Mouse (Mus musculus): ENCODE data around the gene Rhod. TPM values are rescaled to one million over a fixed set of nuclear protein-coding genes. Genes with fewer than 3 reads are reported as not detected.

Rhod gene
- 28.5 and 31.8 TPM in 2 replicates for polyA plus RNA-seq (2012; rRNA removed)

DNA sequence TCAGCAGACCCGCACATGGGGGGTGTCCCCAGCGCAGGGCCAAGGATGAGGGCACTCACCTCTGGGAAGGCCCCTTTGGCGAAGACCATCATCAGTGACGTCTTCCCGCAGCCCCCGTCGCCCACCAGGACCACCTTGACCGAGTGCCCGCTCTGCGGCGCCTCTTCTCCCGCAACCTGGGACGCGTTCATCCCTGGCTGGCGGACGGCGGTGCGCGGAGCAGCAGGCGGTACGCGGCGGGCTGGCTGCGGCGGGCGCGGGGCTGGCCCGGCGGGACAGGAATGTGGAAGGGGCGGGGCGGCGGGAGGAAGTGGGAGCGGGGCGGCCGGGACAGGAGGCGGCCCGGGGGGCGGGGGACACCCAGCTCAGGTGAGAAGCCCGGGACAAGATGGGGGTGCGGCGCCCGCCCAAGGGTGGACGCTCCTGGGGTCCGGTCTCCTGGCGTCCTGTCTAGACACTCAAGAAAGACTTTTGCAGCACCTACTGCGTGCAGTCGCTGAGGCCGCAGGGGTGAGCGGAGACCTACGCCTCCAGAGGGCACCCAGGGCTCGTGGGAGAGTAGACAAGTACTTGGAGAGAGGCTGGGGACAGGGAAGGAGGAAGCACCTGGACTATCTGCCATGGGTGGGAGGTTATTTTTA, at the start of gene Rhod:
Rhod (minus strand) TSS at position 272 of the 641 bp plus-strand sequence.

DNA sequence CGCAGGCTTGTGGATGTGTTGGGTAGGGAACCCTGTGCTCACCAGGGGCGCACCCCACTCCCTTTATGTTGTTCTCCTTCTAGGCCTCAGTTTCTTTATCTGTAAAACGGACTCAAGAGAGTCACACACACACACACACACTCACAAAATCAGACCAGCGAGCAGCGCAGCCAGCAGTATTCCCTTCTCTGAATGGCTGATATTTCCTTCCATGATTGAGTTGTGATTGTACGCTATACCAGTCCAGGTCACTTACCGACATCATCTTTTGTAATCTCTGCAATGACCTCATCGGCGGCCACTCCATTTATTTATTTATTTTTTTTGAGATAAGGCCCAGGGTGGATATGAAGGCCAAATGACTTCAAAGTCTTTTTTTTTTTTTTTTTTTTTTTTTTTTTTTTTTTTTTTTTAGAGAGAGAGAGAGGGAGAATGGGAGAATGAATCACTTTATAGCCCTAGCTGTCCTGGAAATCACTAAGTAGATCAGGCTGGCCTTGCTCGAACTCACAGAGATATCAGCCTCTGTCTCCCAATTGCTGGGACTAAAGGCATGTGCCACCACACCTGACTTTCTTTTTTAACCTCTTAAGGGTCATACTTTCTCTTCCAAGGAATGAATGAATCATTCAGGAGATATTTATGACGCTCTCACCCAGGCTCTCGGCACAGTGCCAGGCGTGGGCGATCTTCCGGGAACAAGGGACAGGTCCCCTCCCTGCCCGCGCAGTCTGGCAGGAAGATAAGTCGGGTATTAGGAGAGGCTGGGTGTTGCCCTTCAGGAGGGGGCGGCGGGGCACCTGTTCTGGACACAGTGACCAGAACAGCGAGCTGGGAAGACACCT, 38.3 kb upstream of the Rhod start, which contains the start of gene Syt12:
Syt12 (minus strand) TSS at position 103 of the 845 bp plus-strand sequence.

DNA sequence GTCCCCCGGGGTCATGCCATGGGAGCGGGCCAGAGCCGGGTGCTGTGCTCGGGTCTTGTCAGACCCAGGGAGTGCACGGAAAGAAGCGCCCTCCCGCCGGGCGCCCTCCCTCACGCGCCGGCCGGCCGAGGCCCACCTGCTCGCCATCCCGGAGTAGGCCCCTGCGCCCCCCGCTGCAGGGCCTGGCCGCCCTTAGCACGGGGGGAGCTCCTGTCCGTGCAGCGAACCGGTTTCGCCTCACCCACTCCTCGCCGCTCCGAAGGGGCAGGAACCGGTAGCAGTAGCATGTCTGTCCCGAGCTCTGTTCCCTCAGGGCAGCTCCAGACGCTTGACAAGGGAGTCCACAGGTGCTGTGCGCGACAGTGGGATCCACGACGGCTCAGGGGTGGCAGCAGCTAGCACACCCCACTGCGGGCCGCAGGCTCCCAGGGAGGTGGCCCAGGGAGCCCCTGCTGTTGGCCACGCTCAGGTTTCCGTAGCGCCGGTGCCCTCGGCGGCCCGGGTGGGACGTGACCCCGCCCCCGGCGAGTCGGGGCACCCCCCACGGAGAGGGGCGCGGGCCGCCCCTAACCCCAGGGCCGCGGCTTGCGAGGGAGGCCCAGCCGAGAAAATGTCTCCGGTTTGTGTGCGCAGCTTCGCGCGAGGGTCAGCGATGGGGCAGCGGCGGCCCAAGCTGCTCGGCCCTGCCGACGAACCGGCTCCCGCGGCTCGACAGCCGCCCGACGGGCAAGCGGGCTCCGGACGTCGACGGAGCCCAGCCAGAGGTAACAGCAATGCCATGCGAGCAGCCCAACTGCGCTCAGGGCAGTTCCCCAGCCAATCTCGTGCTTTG, 41.2 kb downstream of the Rhod start, which contains the start of gene Kdm2a:
Kdm2a (minus strand) TSS at position 488 of the 832 bp plus-strand sequence.

Other genes with a start within 250 kb of the Rhod start
- gene Tbc1d10c, start 248.1 kb downstream of the Rhod start, polyA plus RNA-seq (2012; rRNA removed), result 5.6 and 6.3 TPM in 2 replicates
- gene Ppp1ca, start 247.4 kb downstream of the Rhod start, polyA plus RNA-seq (2012; rRNA removed), result 485 and 610 TPM in 2 replicates
- 28.8 and 35.2 TPM in 2 replicates for gene Rad9a, start 237.8 kb downstream of the Rhod start, polyA plus RNA-seq (2012; rRNA removed)
- 39.8 and 49.9 TPM in 2 replicates for gene Clcf1, start 225.2 kb downstream of the Rhod start, polyA plus RNA-seq (2012; rRNA removed)
- gene AC109138.7, start 225.1 kb downstream of the Rhod start, polyA plus RNA-seq (2012; rRNA removed), result not detected in 2 replicates
- gene Pold4, start 207.5 kb downstream of the Rhod start, polyA plus RNA-seq (2012; rRNA removed), result 79.9 and 81.1 TPM in 2 replicates
- gene Ssh3, start 170.3 kb downstream of the Rhod start, polyA plus RNA-seq (2012; rRNA removed), result 122 and 130 TPM in 2 replicates
- gene Ankrd13d, start 156.3 kb downstream of the Rhod start, polyA plus RNA-seq (2012; rRNA removed), result 15.7 and 17.4 TPM in 2 replicates
- 98.5 and 101 TPM in 2 replicates for gene Grk2, start 133.2 kb downstream of the Rhod start, polyA plus RNA-seq (2012; rRNA removed)
- 76.1 and 118 TPM in 2 replicates for gene Kdm2a, start 41.1 kb downstream of the Rhod start, polyA plus RNA-seq (2012; rRNA removed)
- 17.7 and 27.0 TPM in 2 replicates for gene Syt12, start 38.0 kb upstream of the Rhod start, polyA plus RNA-seq (2012; rRNA removed)
- 1.5 and 2.1 TPM in 2 replicates for gene 2010003K11Rik, start 59.2 kb upstream of the Rhod start, polyA plus RNA-seq (2012; rRNA removed)
- 105 and 130 TPM in 2 replicates for gene Pcx, start 71.0 kb upstream of the Rhod start, polyA plus RNA-seq (2012; rRNA removed)
- gene Lrfn4, start 176.2 kb upstream of the Rhod start, polyA plus RNA-seq (2012; rRNA removed), result 90.2 and 96.9 TPM in 2 replicates
- 174 TPM in 2 replicates for gene Rce1, start 186.2 kb upstream of the Rhod start, polyA plus RNA-seq (2012; rRNA removed)

Data from ovary, adult 2 months (tissue).